Mouse (Mus musculus) hindbrain, postnatal 0 days (tissue): ENCODE measurements around the gene Atp9a. TPM values are rescaled to one million over a fixed set of nuclear protein-coding genes. Genes with fewer than 3 reads are reported as not detected.

Experiments
- ATAC-seq: fragments of 200-750 bp; cut with Nextera tagmentation; 2 replicates; pipeline ENCODE4 v1.8.0; 2017; ENCODE audit warnings: mild to moderate bottlenecking, moderate TSS enrichment, moderate library complexity
- DNase-seq: peaks from one replicate; pipeline ENCODE4 v3.0.0-alpha.2; 2015; ENCODE audit warnings: low spot score
- H3K27ac ChIP-seq: fragments of 300-500 bp; sonication (generic); 2 replicates; pipeline ENCODE4 v1.5.1; 2014; ENCODE audit warnings: mild to moderate bottlenecking
- H3K27me3 ChIP-seq: fragments of 300-500 bp; sonication (generic); 2 replicates; pipeline ENCODE4 v1.6.1; 2014; ENCODE audit warnings: low read length, mixed read lengths; ENCODE audit not compliant: insufficient read depth
- H3K36me3 ChIP-seq: fragments of 300-500 bp; sonication (generic); 2 replicates; pipeline ENCODE4 v1.6.1; 2014; ENCODE audit warnings: low read length, mixed read lengths; ENCODE audit not compliant: insufficient read depth
- H3K4me1 ChIP-seq: fragments of 300-500 bp; sonication (generic); 2 replicates; pipeline ENCODE4 v1.6.1; 2014; ENCODE audit warnings: antibody characterized with exemption, low read length, mixed read lengths; ENCODE audit not compliant: insufficient read depth
- H3K4me2 ChIP-seq: fragments of 300-500 bp; sonication (generic); 2 replicates; pipeline ENCODE4 v1.6.1; 2014; ENCODE audit warnings: low read depth, mild to moderate bottlenecking, low read length, moderate library complexity, mixed read lengths
- H3K4me3 ChIP-seq: fragments of 300-500 bp; sonication (generic); 2 replicates; pipeline ENCODE4 v1.5.1; 2014; ENCODE audit warnings: low read length
- H3K9ac ChIP-seq: fragments of 300-500 bp; sonication (generic); replicated peaks from 2 replicates; pipeline ENCODE4 v1.6.1; 2014; ENCODE audit warnings: mild to moderate bottlenecking, low read length, moderate library complexity, mixed read lengths
- H3K9me3 ChIP-seq: fragments of 300-500 bp; sonication (generic); 2 replicates; pipeline ENCODE4 v1.6.1; 2016; ENCODE audit warnings: low read length, mixed read lengths
- CTCF ChIP-seq: IDR thresholded peaks from 2 replicates; pipeline ENCODE4 v1.5.1; 2016; ENCODE audit warnings: antibody characterized with exemption, control low read depth, low read depth
- WGBS: fragments of 180-500 bp; shearing (Covaris S2); extraction: QIAGEN DNeasy Blood & Tissue Kit; methylation state at CpG from one replicate; pipeline ENCODE4 v1.1.7; 2014; 5-methylcytosine and 5-hydroxymethylcytosine counted together
- polyA plus RNA-seq: library from polyadenylated mRNA; unstranded; fragments of >200 nt; fragmentation: Nextera tagmentation; extraction: Ambion mirVana; gene quantifications from 2 replicates; pipeline ENCODE4 v1.2.1, GENCODE M21; 2015
- total RNA-seq: library from RNA; depleted of rRNA; stranded (reverse); fragments of >200 nt; gene quantifications from 2 replicates; pipeline ENCODE4 v1.2.3, GENCODE M21; 2014

Atp9a gene
- total and polyA plus RNA-seq, 2 experiments from 2014 or later, result 130 to 607 TPM

- no peak for TF ChIP-seq CTCF
- Histone ChIP-seq H3K27me3 (no peaks in the 10 kb centered on the region), H3K4me3 (no peak overlapping the region), H3K4me1 (peaks cover 9% of the 10 kb centered on the region; the same call in 1 of the 2 replicates), H3K36me3 (no peaks in the 10 kb centered on the region), H3K9ac (no peak overlapping the region), H3K4me2 (no peak overlapping the region), H3K9me3 (no peaks in the 10 kb centered on the region), H3K27ac (peak overlapping the region; percentile 41; the same call in 1 of the 2 replicates)
- ATAC-seq (peak; percentile 78), DNase-seq (peak; percentile 70)
- WGBS, result 29% methylated on average over 6 of the region's 6 CpGs
Observed at GRCm38 (mm10) chr2:168609653-168610248, 132.5 kb downstream of the Atp9a start.

- WGBS, result 54% methylated on average over 9 of the region's 9 CpGs
Observed at GRCm38 (mm10) chr2:168608125-168608564, 134.1 kb downstream of the Atp9a start.

GRCm38 (mm10) chr2:168604655-168605070 lies 137.5 kb downstream of the Atp9a start:
- Histone ChIP-seq H3K9ac (no peak overlapping the region), H3K4me1 (0 out of 2 replicates have a peak, but pooled peaks cover 12% of the 10 kb centered on the region), H3K4me2 (no peak overlapping the region), H3K4me3 (no peak overlapping the region), H3K27me3 (no peaks in the 10 kb centered on the region), H3K27ac (no peak overlapping the region), H3K9me3 (no peaks in the 10 kb centered on the region), H3K36me3 (no peaks in the 10 kb centered on the region)
- TF ChIP-seq CTCF, result no peak
- ATAC-seq (no peak), DNase-seq (no peak)
- WGBS, result 41% methylated on average over 16 of the region's 16 CpGs

More at GRCm38 (mm10) chr2:168608125-168608564, 134.1 kb downstream of the Atp9a start:
- no peak overlapping the region for H3K4me3 ChIP-seq
- no peaks in the 10 kb centered on the region for H3K36me3 ChIP-seq
- H3K9ac ChIP-seq, result no peak overlapping the region
- no peak for ATAC-seq
- no peak overlapping the region for H3K4me2 ChIP-seq
- no peaks in the 10 kb centered on the region for H3K27me3 ChIP-seq
- H3K9me3 ChIP-seq, result no peaks in the 10 kb centered on the region
- H3K4me1 ChIP-seq, result peaks cover 9% of the 10 kb centered on the region; the same call in 1 of the 2 replicates
- no peak for TF ChIP-seq CTCF
- no peak overlapping the region for H3K27ac ChIP-seq
- DNase-seq, result no peak

GRCm38 (mm10) chr2:168602387-168602741 lies 139.8 kb downstream of the Atp9a start:
- 0 out of 2 replicates have a peak, but pooled peaks cover 8% of the 10 kb centered on the region for H3K4me1 ChIP-seq
- no peak for TF ChIP-seq CTCF
- 16% methylated on average over 12 of the region's 12 CpGs for WGBS
- H3K4me3 ChIP-seq, result no peak overlapping the region
- ATAC-seq, result no peak
- H3K9me3 ChIP-seq, result no peaks in the 10 kb centered on the region
- peak overlapping the region; percentile 92 for H3K4me2 ChIP-seq
- no peaks in the 10 kb centered on the region for H3K36me3 ChIP-seq
- no peak overlapping the region for H3K27ac ChIP-seq
- DNase-seq, result no peak
- no peaks in the 10 kb centered on the region for H3K27me3 ChIP-seq
- no peak overlapping the region for H3K9ac ChIP-seq

GRCm38 (mm10) chr2:168601491-168602386 lies 140.5 kb downstream of the Atp9a start, which contains the start of gene Nfatc2:
TSS of gene Nfatc2 (minus strand) at chr2:168601657.
- TF ChIP-seq CTCF, result no peak
- H3K9ac ChIP-seq, result peak within 1 kb of the TSS; percentile 72
- peak within 1 kb of the TSS; percentile 86 for H3K27ac ChIP-seq
- H3K4me2 ChIP-seq, result peak within 1 kb of the TSS; percentile 92
- no peaks in the 10 kb centered on the region for H3K36me3 ChIP-seq
- WGBS, result under 1% methylated on average over 40 of the region's 56 CpGs
- H3K4me3 ChIP-seq, result peak within 1 kb of the TSS; percentile 56
- ATAC-seq (peak; percentile 87), DNase-seq (peak; percentile 91)
- 0 out of 2 replicates have a peak, but pooled peaks cover 8% of the 10 kb centered on the region for H3K4me1 ChIP-seq
- no peaks in the 10 kb centered on the region for H3K9me3 ChIP-seq
- no peaks in the 10 kb centered on the region for H3K27me3 ChIP-seq

GRCm38 (mm10) chr2:168600750-168601490 lies 141.3 kb downstream of the Atp9a start:
- peak; percentile 67 for ATAC-seq
- under 1% methylated on average over 32 of the region's 32 CpGs for WGBS
- no peak for TF ChIP-seq CTCF

More at GRCm38 (mm10) chr2:168600750-168601490, 141.3 kb downstream of the Atp9a start:
- Histone ChIP-seq H3K4me2 (peak overlapping the region; percentile 92), H3K27me3 (no peaks in the 10 kb centered on the region), H3K36me3 (no peaks in the 10 kb centered on the region), H3K4me3 (peak overlapping the region; percentile 56), H3K9me3 (no peaks in the 10 kb centered on the region), H3K27ac (peak overlapping the region; percentile 86), H3K4me1 (0 out of 2 replicates have a peak, but pooled peaks cover 8% of the 10 kb centered on the region), H3K9ac (peak overlapping the region; percentile 72)
- DNase-seq, result peak; percentile 68
